Mouse (Mus musculus) embryonic fibroblast, embryonic 13.5 days (primary cell): ENCODE data around the gene Rcor1.

Experiments used
- CTCF ChIP-seq: IDR thresholded peaks from 2 replicates; pipeline ENCODE4 v1.5.1; 2011; ENCODE audit warnings: mild to moderate bottlenecking, control low read depth, low read length, moderate library complexity, borderline replicate concordance; ENCODE audit not compliant: insufficient read depth
- POLR2A ChIP-seq: IDR thresholded peaks from 2 replicates; pipeline ENCODE4 v1.6.1; 2011; ENCODE audit warnings: low read depth, mild to moderate bottlenecking, control low read depth, low read length, moderate library complexity

GRCm38 (mm10) chr12:111008500-111009490, 30.4 kb upstream of the Rcor1 start:
- TF ChIP-seq CTCF (no peak), POLR2A (no peak)
